Comparison of ENCODE assay signal across 10 mouse cellular contexts in the genomic region with DNA sequence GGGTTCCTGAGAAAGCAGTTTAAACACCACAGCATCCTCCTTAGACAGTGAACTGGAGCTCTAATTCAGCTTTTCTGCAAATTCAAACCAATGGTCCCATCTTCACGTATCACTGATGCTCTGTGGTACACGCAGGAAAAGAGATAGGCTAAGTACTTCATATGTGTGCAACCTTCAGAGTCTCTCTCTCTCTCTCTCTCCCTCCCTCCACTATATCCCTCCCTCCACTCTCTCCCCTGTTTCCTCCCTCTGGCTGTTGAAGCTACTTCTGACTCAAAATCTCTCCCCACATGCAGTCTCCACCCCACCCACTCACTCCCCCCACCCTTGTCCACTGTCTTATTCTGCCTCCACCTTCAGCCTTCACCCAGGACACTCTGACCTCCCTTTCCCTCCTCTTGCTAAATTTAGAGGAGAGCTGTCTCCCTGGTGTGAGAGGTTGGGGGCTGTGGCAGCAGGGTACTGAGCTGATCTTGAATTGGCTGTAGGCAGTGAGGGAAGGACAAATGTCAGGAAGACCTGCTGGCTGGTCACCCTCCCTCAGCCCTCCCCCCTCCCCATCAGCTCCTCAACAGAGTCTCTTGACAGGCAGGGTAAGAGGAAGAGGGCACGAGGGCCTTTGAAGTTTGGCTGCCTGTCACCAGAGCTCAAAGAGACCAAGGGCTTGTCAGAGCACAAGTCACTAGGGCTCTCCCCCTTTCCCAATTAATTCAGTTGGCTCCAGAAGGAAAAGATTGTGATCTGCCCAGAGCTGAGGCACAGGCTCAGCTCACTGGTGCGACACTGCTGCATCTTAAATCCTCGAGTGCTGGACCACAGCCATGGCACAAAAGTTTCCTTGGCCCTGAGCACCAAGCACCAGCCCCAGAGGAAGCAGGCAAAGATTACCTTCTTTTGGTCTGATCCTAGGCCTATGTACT.
DNase-seq lines count a peak whose midpoint lies in the region; ATAC-seq lines count a peak whose summit lies in the region.
"Had no signal": no experiment of that assay in that cellular context is flagged by ENCODE, and none has a peak within 500 bp of the region (broad histone marks: within the 10 kb centered on the region; RNA-seq: fewer than 3 reads in every experiment).

No protein-coding gene starts in this region.

- peak; percentile 62; the same call in 1 of the 2 replicates for ATAC-seq in kidney, embryonic 15.5 days (replicated peaks; ENCODE audit: low FRiP score)
- ATAC-seq: intestine, embryonic 16.5 days had no signal

- DNase-seq in cerebellum, postnatal 10 days = peak; percentile 27 to 51
- DNase-seq in cerebellum, adult 11 months = no peak
- DNase-seq in ovary, adult 18-20 months (ENCODE audit: low spot score) = peak; percentile 16
- DNase-seq in ovary, postnatal 10 days (ENCODE audit: low spot score) = no peak
- peak; percentile 7 for DNase-seq in retina, embryonic 14.5 days (ENCODE audit: low spot score)
- no peak for DNase-seq in gastrocnemius, postnatal 25 days
- DNase-seq in layer of hippocampus, postnatal 36 days = no peak

- no peak overlapping the region for H3K4me3 ChIP-seq in kidney, embryonic 15.5 days (replicated peaks)

- no peak overlapping the region for H3K27ac ChIP-seq in kidney, embryonic 15.5 days
- H3K27ac ChIP-seq: macrophage had no signal

- no peak overlapping the region for H3K4me2 ChIP-seq in kidney, embryonic 15.5 days

- H3K36me3 ChIP-seq in kidney, embryonic 15.5 days = no peaks in the 10 kb centered on the region

- 37% methylated on average over 5 of the region's 5 CpGs for WGBS in kidney, embryonic 15.5 days

- H3K9ac ChIP-seq in kidney, embryonic 15.5 days = no peak overlapping the region

- H3K9me3 ChIP-seq in kidney, embryonic 15.5 days (replicated peaks) = no peaks in the 10 kb centered on the region

- 0 out of 2 replicates have a peak, but pooled peaks cover 7% of the 10 kb centered on the region for H3K4me1 ChIP-seq in kidney, embryonic 15.5 days

- H3K27me3 ChIP-seq in kidney, embryonic 15.5 days = no peaks in the 10 kb centered on the region

Comparison
In these comparisons a context has a peak if more than half of its experiments do, and no peak if none do; other contexts are left out.
1. DNase-seq: peak in cerebellum, postnatal 10 days (2 of 2), ovary, adult 18-20 months (single experiment) and retina, embryonic 14.5 days (single experiment); none in cerebellum, adult 11 months (single experiment), ovary, postnatal 10 days (single experiment), gastrocnemius, postnatal 25 days (single experiment) and layer of hippocampus, postnatal 36 days (0 of 2).